Mouse (Mus musculus) right cerebral cortex, postnatal 25 days (tissue): ENCODE data around the gene Fgb.

Experiments used
- DNase-seq: peaks from one replicate; pipeline ENCODE4 v3.0.0; 2022

Fgb gene

GRCm38 (mm10) chr3:83025475-83026301 is 24.0 kb downstream of the Fgb start, which contains the start of gene Fga:
Gene Fga, plus strand, starts transcription at chr3:83026076.
- no peak for DNase-seq

GRCm38 (mm10) chr3:83025036-83025435 is 24.6 kb downstream of the Fgb start:
- DNase-seq, result no peak

GRCm38 (mm10) chr3:83021176-83021575 is 28.5 kb downstream of the Fgb start:
- DNase-seq, result no peak

GRCm38 (mm10) chr3:83020387-83020786 is 29.3 kb downstream of the Fgb start:
- DNase-seq, result no peak

DNA sequence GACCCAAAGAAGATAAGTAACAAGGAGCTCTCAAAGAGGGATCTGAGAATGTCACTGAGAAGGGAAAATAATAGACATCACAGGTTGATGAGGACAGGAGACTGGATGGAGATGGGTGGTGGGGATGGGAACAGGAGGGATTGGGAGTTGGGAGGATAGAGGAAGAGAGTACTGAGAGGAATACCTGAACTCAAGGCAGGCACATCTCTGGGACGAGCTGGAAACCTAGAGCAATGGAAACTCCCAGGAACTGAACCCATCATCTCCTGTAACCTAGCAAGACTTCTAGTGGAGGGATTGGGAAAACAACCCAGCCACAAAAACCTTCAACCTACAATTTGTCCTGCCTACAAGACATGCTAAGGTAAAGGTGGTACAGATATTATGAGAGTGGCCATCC is 33.4 kb downstream of the Fgb start:
- DNase-seq, result no peak

GRCm38 (mm10) chr3:83013951-83014350 is 35.7 kb downstream of the Fgb start:
- DNase-seq, result no peak

DNA sequence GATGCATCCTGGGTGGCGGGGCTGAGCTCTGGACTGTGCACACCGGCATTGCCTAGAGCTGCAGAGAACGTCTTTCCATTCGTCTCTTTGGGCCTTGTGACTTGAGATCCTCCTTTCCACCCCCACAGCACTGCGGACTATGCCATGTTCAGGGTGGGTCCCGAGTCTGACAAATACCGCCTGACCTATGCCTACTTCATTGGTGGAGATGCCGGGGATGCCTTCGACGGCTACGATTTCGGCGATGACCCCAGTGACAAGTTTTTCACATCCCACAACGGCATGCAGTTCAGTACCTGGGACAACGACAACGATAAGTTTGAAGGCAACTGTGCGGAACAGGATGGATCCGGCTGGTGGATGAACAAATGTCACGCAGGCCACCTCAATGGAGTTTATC is 37.0 kb downstream of the Fgb start:
- no peak for DNase-seq

- DNase-seq, result no peak
These were observed 38.1 kb downstream of the Fgb start for GRCm38 (mm10) chr3:83011565-83011964.

- DNase-seq, result no peak
These were observed 38.5 kb downstream of the Fgb start for GRCm38 (mm10) chr3:83011136-83011535.

DNA sequence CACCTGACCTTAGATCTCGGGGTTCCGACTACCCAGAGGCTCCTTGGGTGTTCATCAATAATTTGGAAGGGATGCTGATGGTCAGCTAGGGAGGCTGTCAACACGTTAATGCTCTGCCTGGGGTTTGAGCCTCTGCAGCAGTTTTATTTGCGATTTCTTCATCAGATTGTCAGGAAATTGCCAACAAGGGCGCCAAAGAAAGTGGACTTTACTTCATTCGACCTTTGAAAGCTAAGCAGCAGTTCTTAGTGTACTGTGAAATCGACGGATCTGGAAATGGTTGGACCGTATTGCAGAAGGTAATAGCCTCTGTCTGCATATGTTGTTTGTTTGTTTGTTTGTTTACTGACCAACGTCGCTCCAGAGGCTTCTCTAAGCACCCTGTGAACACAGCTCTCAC is 39.4 kb downstream of the Fgb start:
- DNase-seq, result no peak

- no peak for DNase-seq
These were observed 42.1 kb downstream of the Fgb start, which contains the start of gene Fgg for GRCm38 (mm10) chr3:83007557-83007956. Gene Fgg, plus strand, starts transcription at chr3:83007724.

DNA sequence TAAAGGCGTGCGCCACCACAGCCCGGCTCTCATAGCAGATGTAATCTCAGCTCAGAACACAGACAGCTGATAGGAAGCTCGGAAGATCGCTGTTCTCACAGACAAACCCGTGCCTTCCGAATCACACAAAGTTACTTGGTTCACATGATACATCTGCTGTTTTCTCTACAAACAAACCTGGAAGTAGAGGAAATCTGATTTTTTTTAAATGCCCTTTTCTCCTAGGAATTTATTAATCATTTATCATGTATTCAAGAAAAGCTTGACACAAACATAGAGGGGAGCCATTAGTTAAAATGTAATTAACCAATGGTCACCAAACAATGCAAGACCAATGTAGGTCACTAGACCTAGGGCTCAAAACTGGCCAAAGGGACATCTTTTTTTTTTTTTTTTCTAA is 44.9 kb downstream of the Fgb start:
- DNase-seq, result no peak

DNA sequence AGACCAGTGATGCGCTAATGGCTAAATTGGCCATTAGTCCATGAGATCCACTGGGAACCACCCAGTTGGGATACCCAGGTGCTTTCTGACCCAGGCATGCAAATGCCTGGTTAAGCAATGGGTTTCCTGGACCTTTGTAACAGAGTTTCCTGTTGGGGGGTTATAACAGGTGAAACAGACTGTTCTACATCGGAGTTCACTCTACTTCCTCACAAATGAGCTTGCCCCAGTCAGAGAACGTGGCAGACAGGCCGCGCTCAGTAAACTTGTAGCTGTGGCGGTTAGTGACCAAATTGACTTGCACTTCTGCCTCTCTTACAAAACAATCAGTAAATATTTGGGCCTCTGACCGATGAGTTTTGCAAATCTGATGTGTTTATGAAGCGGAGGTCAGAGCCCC is 46.6 kb downstream of the Fgb start:
- no peak for DNase-seq

DNA sequence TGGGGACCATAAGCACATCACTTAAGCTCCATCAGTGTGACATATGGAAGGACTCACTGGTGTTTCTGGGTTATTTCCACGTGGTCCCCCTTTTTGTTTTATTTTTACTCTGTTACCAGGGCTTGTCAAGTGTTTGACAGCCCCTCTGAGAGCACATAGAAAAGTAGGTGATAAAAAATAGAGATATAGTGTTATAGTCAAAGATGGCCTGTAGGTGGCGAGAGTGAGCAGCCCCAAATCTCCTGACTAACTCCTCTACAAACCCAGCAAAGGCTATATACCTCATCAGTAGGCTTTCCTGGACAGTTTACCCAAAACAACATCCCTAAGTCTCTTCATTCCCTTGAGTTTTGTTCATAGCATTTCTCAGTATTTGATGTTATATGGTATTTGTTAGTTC is 47.5 kb downstream of the Fgb start:
- no peak for DNase-seq

GRCm38 (mm10) chr3:82999995-83000394 is 49.7 kb downstream of the Fgb start:
- no peak for DNase-seq

DNA sequence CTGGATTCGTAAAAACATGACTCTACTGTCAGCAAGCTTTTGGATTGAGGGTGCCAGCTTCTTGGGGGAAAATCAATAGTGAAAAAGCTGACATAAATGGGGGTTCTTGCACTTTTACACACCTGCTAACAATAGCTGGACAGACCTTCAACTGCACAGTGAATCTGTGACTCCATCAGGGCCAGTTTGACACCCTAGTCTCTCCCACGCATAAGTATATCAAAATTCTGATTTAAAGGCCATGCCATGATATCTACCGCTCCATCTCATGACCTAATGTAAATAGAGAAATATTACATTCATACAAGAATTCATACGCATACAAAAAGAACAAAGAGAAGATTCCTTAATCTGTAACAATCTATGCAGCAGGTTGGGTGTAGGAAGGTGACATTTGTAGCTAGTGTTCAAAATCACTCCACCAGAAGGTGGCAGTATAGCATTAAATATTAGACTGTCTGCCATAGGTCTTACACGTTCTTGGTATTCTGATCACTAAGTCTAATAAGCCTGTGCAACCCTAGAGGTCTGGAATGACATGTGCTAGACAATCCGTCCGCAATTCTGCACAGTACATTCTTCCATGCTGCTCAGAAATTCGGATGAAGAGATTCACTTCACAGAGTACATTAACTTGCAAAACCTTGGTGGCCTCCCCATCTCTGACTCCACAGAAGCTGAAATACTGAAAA is 50.7 kb downstream of the Fgb start:
- DNase-seq, result no peak

- no peak for DNase-seq
These were observed 53.0 kb downstream of the Fgb start for GRCm38 (mm10) chr3:82996656-82997055.

GRCm38 (mm10) chr3:82995368-82995767 is 54.3 kb downstream of the Fgb start:
- no peak for DNase-seq

GRCm38 (mm10) chr3:82992956-82993355 is 56.7 kb downstream of the Fgb start:
- no peak for DNase-seq

- no peak for DNase-seq
These were observed 57.7 kb downstream of the Fgb start for GRCm38 (mm10) chr3:82991963-82992362.
